Mouse (Mus musculus): ENCODE data around the gene Ticrr. TPM values are rescaled to one million over a fixed set of nuclear protein-coding genes. Genes with fewer than 3 reads are reported as not detected.
A peak's percentile ranks its signal among the peaks of the same experiment; 100 is the strongest.

Gene Ticrr
- under 1 TPM; 0.11 to 0.19 TPM for total RNA-seq (2021)

GRCm38 (mm10) chr7:79659578-79660290 lies at the start of gene Ticrr:
Gene Ticrr, plus strand, starts transcription at chr7:79660196.
- DNase-seq: peak; percentile 91 to 93
- intact Hi-C loops (cut with DNase I): loop anchor here (5.0 kb wide), 1 partner anchor 68 kb away; no protein-coding TSS in a partner anchor

GRCm38 (mm10) chr7:79611901-79612300 lies 48.1 kb upstream of the Ticrr start:
- intact Hi-C loops (cut with DNase I): loop anchor here (1.0 to 5.0 kb wide), 3 partner anchors 35 to 175 kb away; no protein-coding TSS in a partner anchor
- no peak for DNase-seq

- DNase-seq: peak; percentile 34 to 50
- intact Hi-C loops (cut with DNase I): loop anchor here (1.0 to 5.0 kb wide), 3 partner anchors 35 to 175 kb away; no protein-coding TSS in a partner anchor
Observed at GRCm38 (mm10) chr7:79612783-79613182, 47.2 kb upstream of the Ticrr start.

- intact Hi-C loops (cut with DNase I): loop anchor here (5.0 kb wide), 2 partner anchors 34 to 174 kb away; no protein-coding TSS in a partner anchor
- no peak for DNase-seq
Observed at GRCm38 (mm10) chr7:79613314-79613713, 46.7 kb upstream of the Ticrr start.

- intact Hi-C loops (cut with DNase I): no loop called here
- DNase-seq: no peak
Observed at GRCm38 (mm10) chr7:79615008-79615407, 45.0 kb upstream of the Ticrr start.

- intact Hi-C loops (cut with DNase I): no loop called here
- DNase-seq: no peak
Observed at GRCm38 (mm10) chr7:79615941-79616340, 44.1 kb upstream of the Ticrr start.

GRCm38 (mm10) chr7:79617418-79617817 lies 42.6 kb upstream of the Ticrr start, which contains the start of gene Rhcg:
Gene Rhcg, minus strand, starts transcription at chr7:79617657.
- intact Hi-C loops (cut with DNase I): no loop called here
- no peak for DNase-seq

GRCm38 (mm10) chr7:79619493-79619892 lies 40.5 kb upstream of the Ticrr start:
- intact Hi-C loops (cut with DNase I): no loop called here
- no peak for DNase-seq

GRCm38 (mm10) chr7:79623086-79623485 lies 36.9 kb upstream of the Ticrr start:
- no peak for DNase-seq
- intact Hi-C loops (cut with DNase I): no loop called here

GRCm38 (mm10) chr7:79626170-79626569 lies 33.8 kb upstream of the Ticrr start:
- DNase-seq: no peak
- intact Hi-C loops (cut with DNase I): no loop called here

GRCm38 (mm10) chr7:79628271-79628913 lies 31.6 kb upstream of the Ticrr start:
- DNase-seq: no peak
- intact Hi-C loops (cut with DNase I): no loop called here

GRCm38 (mm10) chr7:79631773-79632348 lies 28.1 kb upstream of the Ticrr start:
- intact Hi-C loops (cut with DNase I): no loop called here
- DNase-seq: no peak

GRCm38 (mm10) chr7:79647233-79647632 lies 12.8 kb upstream of the Ticrr start:
- no peak for DNase-seq
- intact Hi-C loops (cut with DNase I): loop anchor here (5.0 kb wide), 2 partner anchors 35 to 150 kb away; no protein-coding TSS in a partner anchor

- peak; percentile 22 to 58 for DNase-seq
- intact Hi-C loops (cut with DNase I): loop anchor here (5.0 kb wide), 2 partner anchors 37 to 152 kb away; no protein-coding TSS in a partner anchor
Observed at GRCm38 (mm10) chr7:79649005-79649404, 11.0 kb upstream of the Ticrr start.

- no peak for DNase-seq
- intact Hi-C loops (cut with DNase I): no loop called here
Observed at GRCm38 (mm10) chr7:79654185-79654584, 5.8 kb upstream of the Ticrr start.

- intact Hi-C loops (cut with DNase I): no loop called here
Observed at GRCm38 (mm10) chr7:79654586-79654985, 5.4 kb upstream of the Ticrr start.

GRCm38 (mm10) chr7:79660291-79661150 lies 525 bp downstream of the Ticrr start:
- DNase-seq: no peak
- intact Hi-C loops (cut with DNase I): loop anchor here (5.0 kb wide), 1 partner anchor 67 kb away; no protein-coding TSS in a partner anchor

More at GRCm38 (mm10) chr7:79654586-79654985, 5.4 kb upstream of the Ticrr start:
- no peak for DNase-seq

GRCm38 (mm10) chr7:79661253-79661890 lies 1.4 kb downstream of the Ticrr start:
- no peak for DNase-seq
- intact Hi-C loops (cut with DNase I): loop anchor here (5.0 kb wide), 1 partner anchor 66 kb away; no protein-coding TSS in a partner anchor

- no peak for DNase-seq
- intact Hi-C loops (cut with DNase I): no loop called here
Observed at GRCm38 (mm10) chr7:79666690-79667089, 6.7 kb downstream of the Ticrr start.

Data from heart, postnatal 36 days (tissue).